Mouse (Mus musculus) heart, adult 2 months (tissue): ENCODE measurements at regions not wholly inside any gene's neighbourhood (a gene's known extent, or its start where the extent isn't known, plus 50 kb on each side); places are given as distances from the start of the nearest gene placed in this dataset.
"Not testable (repeated sequence)": the region's sequence is repeated elsewhere in the genome, so short reads cannot be mapped to it uniquely, and the experiment has no call there.

Experiments
- DNase-seq, 2 experiments: peaks; one replicate each; pipeline ENCODE4 v3.0.0; 2021
- H3K27ac ChIP-seq: fragments of 200-600 bp; 2 replicates; pipeline ENCODE4 v1.8.1; 2022
- H3K27me3 ChIP-seq: fragments of 200-500 bp; 2 replicates; pipeline ENCODE4 v1.6.1; 2012; ENCODE audit warnings: mild to moderate bottlenecking, low read length, inconsistent platforms, mixed read lengths; ENCODE audit not compliant: control insufficient read depth, insufficient read depth
- H3K36me3 ChIP-seq: fragments of 200-500 bp; 2 replicates; pipeline ENCODE4 v1.6.1; 2012; ENCODE audit warnings: low read length, inconsistent platforms; ENCODE audit not compliant: control insufficient read depth, insufficient read depth
- H3K4me1 ChIP-seq: fragments of 200-500 bp; 2 replicates; pipeline ENCODE4 v1.6.1; 2011; ENCODE audit warnings: low read length; ENCODE audit not compliant: control insufficient read depth, insufficient read depth
- H3K4me3 ChIP-seq: fragments of 200-600 bp; 2 replicates; pipeline ENCODE4 v1.8.1; 2022
- H3K79me2 ChIP-seq: fragments of 200-500 bp; replicated peaks from 2 replicates; pipeline ENCODE4 v1.6.1; 2012; ENCODE audit warnings: mild to moderate bottlenecking, inconsistent platforms, low read length, moderate library complexity, mixed read lengths; ENCODE audit not compliant: control insufficient read depth, insufficient read depth
- H3K9ac ChIP-seq: fragments of 200-500 bp; 2 replicates; pipeline ENCODE4 v1.6.1; 2012; ENCODE audit warnings: low read depth, mild to moderate bottlenecking, control low read depth, inconsistent platforms, low read length, mixed read lengths
- CTCF ChIP-seq: fragments of 200-600 bp; IDR thresholded peaks from 2 replicates; pipeline ENCODE4 v1.8.1; 2022; ENCODE audit warnings: antibody characterized with exemption, mild to moderate bottlenecking, moderate library complexity
- EP300 ChIP-seq: fragments of 200-500 bp; IDR thresholded peaks from 2 replicates; pipeline ENCODE4 v1.6.1; 2011; ENCODE audit warnings: low read depth, low read length, control low read depth; ENCODE audit not compliant: insufficient read depth
- POLR2A ChIP-seq: fragments of 200-500 bp; IDR thresholded peaks from 2 replicates; pipeline ENCODE4 v1.6.1; 2011; ENCODE audit warnings: mild to moderate bottlenecking, low read depth, low read length, control low read depth; ENCODE audit not compliant: insufficient read depth
- WGBS: fragments of 180-500 bp; shearing (Covaris S2); methylation state at CpG from one replicate; pipeline ENCODE4 v1.1.7; 2018; 5-methylcytosine and 5-hydroxymethylcytosine counted together
- intact Hi-C: fragments of 180-260 bp; cut with DNase I; formaldehyde crosslinking; loops from one replicate; pipeline ENCODE4 v1.15.1; 2025

DNA sequence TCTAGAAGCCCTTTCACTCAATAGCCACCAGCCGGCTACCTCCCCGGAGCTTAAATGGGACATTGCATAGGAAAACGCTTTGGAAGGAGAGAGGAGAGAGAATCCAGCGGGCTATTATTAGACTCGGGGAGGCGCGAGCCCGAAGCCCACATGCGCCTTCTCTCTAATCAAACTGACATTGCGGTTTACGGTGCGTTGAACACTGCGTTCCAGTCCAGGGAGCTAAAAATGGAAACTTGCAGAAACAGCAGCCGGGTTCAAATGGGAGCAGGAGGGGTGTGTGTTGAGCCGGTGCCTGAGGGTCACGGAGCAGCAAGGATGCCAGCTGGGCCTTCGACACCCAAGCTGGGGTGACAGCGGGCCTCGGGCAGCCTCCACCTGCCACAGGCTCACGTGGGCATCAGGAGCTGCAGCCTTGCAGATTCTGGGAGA lies 115.1 kb downstream of the Suds3 start:
- H3K36me3 ChIP-seq, result no peaks in the 10 kb centered on the region
- H3K4me1 ChIP-seq, result peaks cover 1% of the 10 kb centered on the region; the same call in 1 of the 2 replicates
- H3K27ac ChIP-seq, result peak overlapping the region; percentile 92
- peak overlapping the region; percentile 29; the same call in 1 of the 2 replicates for H3K9ac ChIP-seq
- peak; percentile 73 to 85 for DNase-seq
- H3K79me2 ChIP-seq, result no peaks in the 10 kb centered on the region
- H3K4me3 ChIP-seq, result no peak overlapping the region
- no peaks in the 10 kb centered on the region for H3K27me3 ChIP-seq
- TF ChIP-seq CTCF (no peak), POLR2A (0 out of 2 replicates have a peak, but pooled peaks have one; percentile 41), EP300 (peak; percentile 94)
- WGBS, result 60% methylated on average over 20 of the region's 20 CpGs
- intact Hi-C loops, result no loop called here

- intact Hi-C loops, result no loop called here
- Histone ChIP-seq H3K36me3 (no peaks in the 10 kb centered on the region), H3K4me3 (no peak overlapping the region), H3K9ac (no peak overlapping the region), H3K79me2 (no peaks in the 10 kb centered on the region), H3K27ac (no peak overlapping the region), H3K4me1 (no peaks in the 10 kb centered on the region), H3K27me3 (no peaks in the 10 kb centered on the region)
- whole genome bisulfite sequencing, result 71% methylated on average over 5 of the region's 5 CpGs
- DNase-seq, result no peak
- TF ChIP-seq EP300 (no peak), POLR2A (no peak), CTCF (no peak)
Observed at GRCm38 (mm10) chr5:116994508-116994907, 121.4 kb downstream of the Suds3 start.

GRCm38 (mm10) chr5:116993674-116994073 lies 122.2 kb downstream of the Suds3 start:
- Histone ChIP-seq H3K4me1 (no peaks in the 10 kb centered on the region), H3K4me3 (no peak overlapping the region), H3K79me2 (no peaks in the 10 kb centered on the region), H3K27me3 (no peaks in the 10 kb centered on the region), H3K9ac (no peak overlapping the region), H3K27ac (no peak overlapping the region), H3K36me3 (no peaks in the 10 kb centered on the region)
- intact Hi-C loops, result no loop called here
- DNase-seq, result no peak
- TF ChIP-seq EP300 (no peak), CTCF (no peak), POLR2A (no peak)
- WGBS, result 90% methylated on average over 1 of the region's 1 CpGs

DNA sequence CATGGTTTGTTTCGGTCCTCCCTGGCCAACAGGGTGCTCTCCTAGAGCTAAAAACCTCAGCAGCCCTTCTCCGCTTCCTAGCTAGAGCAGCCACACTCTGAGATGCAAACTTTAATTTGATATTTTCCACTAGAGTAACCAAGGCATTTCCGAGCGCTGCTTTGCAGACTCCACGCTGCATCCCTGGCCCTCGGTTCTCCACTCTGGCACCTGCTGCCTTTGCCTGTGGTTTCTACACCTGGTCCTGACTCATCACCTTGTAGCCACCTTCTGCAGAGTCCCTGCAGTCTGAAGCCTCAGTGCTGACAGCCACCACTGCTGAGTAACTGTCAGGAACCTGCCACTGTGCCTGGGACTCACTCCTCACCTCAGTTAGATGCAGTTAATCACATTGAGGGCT lies 124.5 kb downstream of the Suds3 start:
- no peak overlapping the region for H3K4me3 ChIP-seq
- H3K9ac ChIP-seq, result no peak overlapping the region
- no peak for DNase-seq
- H3K79me2 ChIP-seq, result no peaks in the 10 kb centered on the region
- intact Hi-C loops, result no loop called here
- no peak overlapping the region for H3K27ac ChIP-seq
- H3K4me1 ChIP-seq, result no peaks in the 10 kb centered on the region
- no peaks in the 10 kb centered on the region for H3K27me3 ChIP-seq
- H3K36me3 ChIP-seq, result no peaks in the 10 kb centered on the region
- TF ChIP-seq POLR2A (no peak), EP300 (no peak), CTCF (no peak)
- 91% methylated on average over 6 of the region's 6 CpGs for WGBS

- H3K27ac ChIP-seq, H3K79me2 ChIP-seq, H3K27me3 ChIP-seq, H3K4me1 ChIP-seq, H3K36me3 ChIP-seq, H3K9ac ChIP-seq, H3K4me3 ChIP-seq, intact Hi-C loops, DNase-seq: not testable (repeated sequence)
- 78% methylated on average over 4 of the region's 4 CpGs for WGBS
Observed at GRCm38 (mm10) chr5:116971474-116971873, 144.4 kb downstream of the Suds3 start.

DNA sequence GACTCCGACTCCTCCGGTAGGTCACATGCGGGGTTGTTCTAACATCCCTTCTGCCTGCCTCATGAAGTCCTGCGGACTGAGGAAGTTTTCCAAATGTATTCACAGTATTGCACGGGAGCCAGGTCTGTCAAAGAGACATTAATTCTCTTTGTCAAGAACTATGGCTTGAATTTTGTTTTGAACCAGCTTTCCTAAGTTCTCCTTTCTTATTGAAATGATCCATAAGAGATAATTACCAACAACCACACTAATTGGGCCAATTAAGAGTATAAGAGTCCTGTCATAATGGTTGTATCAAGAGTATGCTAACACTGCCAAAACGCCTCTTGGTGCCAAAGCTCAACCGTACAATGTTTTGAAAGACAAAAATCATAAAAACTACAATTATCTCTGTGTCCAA lies 151.7 kb downstream of the Suds3 start:
- WGBS, result 88% methylated on average over 7 of the region's 7 CpGs

More for the DNA sequence above, 151.7 kb downstream of the Suds3 start:
- Histone ChIP-seq H3K79me2 (no peaks in the 10 kb centered on the region), H3K27ac (no peak overlapping the region), H3K9ac (no peak overlapping the region), H3K4me1 (no peaks in the 10 kb centered on the region), H3K4me3 (no peak overlapping the region), H3K36me3 (no peaks in the 10 kb centered on the region), H3K27me3 (no peaks in the 10 kb centered on the region)
- intact Hi-C loops, result no loop called here
- no peak for DNase-seq
- no peak for TF ChIP-seq EP300
- TF ChIP-seq POLR2A, result no peak
- TF ChIP-seq CTCF, result no peak
